Mouse (Mus musculus) megakaryocyte, embryonic 14.5 days (primary cell): Measurements from ENCODE around the gene Slfn5.

Experiments
- FLI1 ChIP-seq: IDR thresholded peaks from 2 replicates; pipeline ENCODE4 v1.6.1; 2012; ENCODE audit warnings: low read length, inconsistent platforms, mixed read lengths
- GATA1 ChIP-seq: IDR thresholded peaks from 3 replicates; pipeline ENCODE4 v1.6.1; 2012; ENCODE audit warnings: mixed read lengths, low read length, inconsistent platforms, borderline replicate concordance

DNA sequence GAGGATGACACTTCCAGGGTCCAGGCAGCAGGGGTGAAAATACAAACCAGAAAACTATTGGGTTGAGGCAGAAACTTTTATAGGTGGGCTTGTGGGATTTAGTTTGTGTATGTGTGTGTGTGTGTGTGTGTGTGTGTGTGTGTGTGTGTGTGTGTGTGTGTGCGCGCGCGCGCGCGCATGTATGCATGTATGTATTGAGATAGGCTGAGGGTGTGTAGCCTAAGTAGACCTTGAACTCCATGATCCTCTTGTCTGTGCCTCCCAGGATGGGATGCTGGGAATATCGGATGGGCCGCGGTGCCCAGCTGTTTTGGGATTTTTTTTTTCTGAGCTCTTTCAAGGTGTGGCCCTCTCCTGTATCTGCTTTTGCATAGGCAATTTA is 42.5 kb upstream of the Slfn5 start:
- no peak for TF ChIP-seq GATA1
- no peak for TF ChIP-seq FLI1
